Mouse (Mus musculus) embryonic facial prominence, embryonic 13.5 days (tissue): ENCODE results near the gene Stard5. TPM values are rescaled to one million over a fixed set of nuclear protein-coding genes. Genes with fewer than 3 reads are reported as not detected.

Source experiments
- ATAC-seq: fragments of 200-750 bp; cut with Nextera tagmentation; 2 replicates; pipeline ENCODE4 v1.8.0; 2017; ENCODE audit warnings: low read depth; ENCODE audit not compliant: insufficient number of reproducible peaks, insufficient read depth, low FRiP score, low TSS enrichment
- H3K27ac ChIP-seq: fragments of 300-500 bp; sonication (generic); 2 replicates; pipeline ENCODE4 v1.5.1; 2015; ENCODE audit warnings: moderate library complexity, mild to moderate bottlenecking, inconsistent platforms
- H3K27me3 ChIP-seq: fragments of 300-500 bp; sonication (generic); 2 replicates; pipeline ENCODE4 v1.6.1; 2015; ENCODE audit warnings: mild to moderate bottlenecking, inconsistent platforms
- H3K36me3 ChIP-seq: fragments of 300-500 bp; sonication (generic); 2 replicates; pipeline ENCODE4 v1.6.1; 2015; ENCODE audit warnings: mild to moderate bottlenecking, inconsistent platforms
- H3K4me1 ChIP-seq: fragments of 300-500 bp; sonication (generic); 2 replicates; pipeline ENCODE4 v1.6.1; 2015; ENCODE audit warnings: inconsistent platforms
- H3K4me2 ChIP-seq: fragments of 300-500 bp; sonication (generic); 2 replicates; pipeline ENCODE4 v1.6.1; 2015; ENCODE audit warnings: moderate library complexity, mild to moderate bottlenecking, inconsistent platforms
- H3K4me3 ChIP-seq: fragments of 300-500 bp; sonication (generic); 2 replicates; pipeline ENCODE4 v1.5.1; 2015; ENCODE audit warnings: mild to moderate bottlenecking, inconsistent platforms
- H3K9ac ChIP-seq: fragments of 300-500 bp; sonication (generic); 2 replicates; pipeline ENCODE4 v1.6.1; 2015; ENCODE audit warnings: mild to moderate bottlenecking, inconsistent platforms
- H3K9me3 ChIP-seq: fragments of 300-500 bp; sonication (generic); 2 replicates; pipeline ENCODE4 v1.6.1; 2016; ENCODE audit warnings: inconsistent platforms
- WGBS: fragments of 180-500 bp; shearing (Covaris S2); methylation state at CpG from one replicate; pipeline ENCODE4 v1.1.7; 2015; ENCODE audit warnings: mixed read lengths; 5-methylcytosine and 5-hydroxymethylcytosine counted together
- polyA plus RNA-seq: library from polyadenylated mRNA; unstranded; fragments of >200 nt; fragmentation: Nextera tagmentation; extraction: Ambion mirVana; gene quantifications from 2 replicates; pipeline ENCODE4 v1.2.1, GENCODE M21; 2015

Stard5 gene
- polyA plus RNA-seq, 1 experiment from 2014 or later, result 29.2 TPM

- Histone ChIP-seq H3K4me3 (no peak overlapping the region), H3K4me1 (peaks cover 25% of the 10 kb centered on the region), H3K9me3 (no peaks in the 10 kb centered on the region), H3K27me3 (no peaks in the 10 kb centered on the region), H3K36me3 (peaks cover 55% of the 10 kb centered on the region), H3K4me2 (no peak overlapping the region), H3K27ac (no peak overlapping the region), H3K9ac (no peak overlapping the region)
- ATAC-seq, result no peak
- WGBS, result 86% methylated on average over 8 of the region's 8 CpGs
These were observed 4.7 kb downstream of the Stard5 start for GRCm38 (mm10) chr7:83636425-83636824.

- H3K4me2 ChIP-seq, result no peak overlapping the region
- H3K27ac ChIP-seq, result no peak overlapping the region
- no peak for ATAC-seq
- H3K4me3 ChIP-seq, result no peak overlapping the region
- H3K27me3 ChIP-seq, result no peaks in the 10 kb centered on the region
- 94% methylated on average over 8 of the region's 8 CpGs for WGBS
- H3K9me3 ChIP-seq, result no peaks in the 10 kb centered on the region
- no peak overlapping the region for H3K9ac ChIP-seq
- H3K36me3 ChIP-seq, result peaks cover 60% of the 10 kb centered on the region
- H3K4me1 ChIP-seq, result peaks cover 19% of the 10 kb centered on the region
These were observed 6.2 kb downstream of the Stard5 start for GRCm38 (mm10) chr7:83637781-83638583.

- 82% methylated on average over 3 of the region's 3 CpGs for WGBS
These were observed 7.3 kb downstream of the Stard5 start for GRCm38 (mm10) chr7:83639084-83639483.

GRCm38 (mm10) chr7:83640581-83640980 lies 8.8 kb downstream of the Stard5 start:
- H3K4me1 ChIP-seq, result no peaks in the 10 kb centered on the region
- H3K9me3 ChIP-seq, result no peaks in the 10 kb centered on the region
- no peaks in the 10 kb centered on the region for H3K27me3 ChIP-seq
- H3K4me2 ChIP-seq, result no peak overlapping the region
- H3K36me3 ChIP-seq, result peaks cover 70% of the 10 kb centered on the region
- H3K4me3 ChIP-seq, result no peak overlapping the region
- WGBS, result 85% methylated on average over 5 of the region's 5 CpGs
- no peak overlapping the region for H3K9ac ChIP-seq
- no peak for ATAC-seq
- H3K27ac ChIP-seq, result no peak overlapping the region

More at GRCm38 (mm10) chr7:83639084-83639483, 7.3 kb downstream of the Stard5 start:
- H3K36me3 ChIP-seq, result peaks cover 71% of the 10 kb centered on the region
- H3K4me3 ChIP-seq, result no peak overlapping the region
- no peak for ATAC-seq
- H3K9me3 ChIP-seq, result no peaks in the 10 kb centered on the region
- peaks cover 8% of the 10 kb centered on the region for H3K4me1 ChIP-seq
- H3K4me2 ChIP-seq, result no peak overlapping the region
- no peak overlapping the region for H3K9ac ChIP-seq
- H3K27me3 ChIP-seq, result no peaks in the 10 kb centered on the region
- H3K27ac ChIP-seq, result no peak overlapping the region

GRCm38 (mm10) chr7:83641163-83641562 lies 9.4 kb downstream of the Stard5 start:
- Histone ChIP-seq H3K4me2 (no peak overlapping the region), H3K4me3 (no peak overlapping the region), H3K27ac (no peak overlapping the region), H3K9ac (no peak overlapping the region), H3K27me3 (no peaks in the 10 kb centered on the region), H3K4me1 (no peaks in the 10 kb centered on the region), H3K36me3 (peaks cover 70% of the 10 kb centered on the region), H3K9me3 (no peaks in the 10 kb centered on the region)
- 54% methylated on average over 2 of the region's 2 CpGs for WGBS
- ATAC-seq, result no peak

- no peak overlapping the region for H3K4me2 ChIP-seq
- WGBS, result 92% methylated on average over 6 of the region's 6 CpGs
- no peak overlapping the region for H3K27ac ChIP-seq
- no peak overlapping the region for H3K9ac ChIP-seq
- H3K9me3 ChIP-seq, result no peaks in the 10 kb centered on the region
- no peaks in the 10 kb centered on the region for H3K27me3 ChIP-seq
- H3K36me3 ChIP-seq, result peaks cover 46% of the 10 kb centered on the region
- ATAC-seq, result no peak
- H3K4me3 ChIP-seq, result no peak overlapping the region
- H3K4me1 ChIP-seq, result peaks cover 8% of the 10 kb centered on the region; the same call in 1 of the 2 replicates
These were observed 11.8 kb downstream of the Stard5 start for GRCm38 (mm10) chr7:83643581-83643980.

- ATAC-seq, result no peak
- Histone ChIP-seq H3K27me3 (no peaks in the 10 kb centered on the region), H3K9ac (no peak overlapping the region), H3K4me3 (no peak overlapping the region), H3K36me3 (peaks cover 35% of the 10 kb centered on the region), H3K4me2 (no peak overlapping the region), H3K9me3 (no peaks in the 10 kb centered on the region), H3K27ac (no peak overlapping the region), H3K4me1 (peaks cover 14% of the 10 kb centered on the region)
- WGBS, result 81% methylated on average over 2 of the region's 2 CpGs
These were observed 13.0 kb downstream of the Stard5 start for GRCm38 (mm10) chr7:83644761-83645160.

- Histone ChIP-seq H3K27ac (no peak overlapping the region), H3K9me3 (no peaks in the 10 kb centered on the region), H3K4me1 (peaks cover 14% of the 10 kb centered on the region), H3K27me3 (no peaks in the 10 kb centered on the region), H3K36me3 (peaks cover 27% of the 10 kb centered on the region), H3K4me2 (no peak overlapping the region), H3K9ac (no peak overlapping the region), H3K4me3 (no peak overlapping the region)
- 85% methylated on average over 5 of the region's 5 CpGs for WGBS
- no peak for ATAC-seq
These were observed 13.7 kb downstream of the Stard5 start for GRCm38 (mm10) chr7:83645476-83645875.

- H3K4me1 ChIP-seq, result peaks cover 14% of the 10 kb centered on the region
- no peak overlapping the region for H3K4me3 ChIP-seq
- H3K27ac ChIP-seq, result peak overlapping the region; percentile 34; the same call in 1 of the 2 replicates
- H3K4me2 ChIP-seq, result no peak overlapping the region
- 72% methylated on average over 7 of the region's 7 CpGs for WGBS
- no peak for ATAC-seq
- H3K27me3 ChIP-seq, result no peaks in the 10 kb centered on the region
- H3K9me3 ChIP-seq, result no peaks in the 10 kb centered on the region
- H3K36me3 ChIP-seq, result peaks cover 6% of the 10 kb centered on the region
- H3K9ac ChIP-seq, result no peak overlapping the region
These were observed 17.0 kb downstream of the Stard5 start for GRCm38 (mm10) chr7:83648807-83649206.

- H3K4me3 ChIP-seq, result no peak overlapping the region
- no peak overlapping the region for H3K4me2 ChIP-seq
- H3K27me3 ChIP-seq, result no peaks in the 10 kb centered on the region
- no peak overlapping the region for H3K9ac ChIP-seq
- WGBS, result 92% methylated on average over 5 of the region's 5 CpGs
- no peaks in the 10 kb centered on the region for H3K36me3 ChIP-seq
- no peaks in the 10 kb centered on the region for H3K9me3 ChIP-seq
- peaks cover 14% of the 10 kb centered on the region for H3K4me1 ChIP-seq
- ATAC-seq, result no peak
- H3K27ac ChIP-seq, result no peak overlapping the region
These were observed 18.9 kb downstream of the Stard5 start for GRCm38 (mm10) chr7:83650638-83651037.

GRCm38 (mm10) chr7:83652498-83652897 lies 20.7 kb downstream of the Stard5 start:
- no peaks in the 10 kb centered on the region for H3K9me3 ChIP-seq
- no peaks in the 10 kb centered on the region for H3K36me3 ChIP-seq
- no peak overlapping the region for H3K9ac ChIP-seq
- H3K4me1 ChIP-seq, result peaks cover 14% of the 10 kb centered on the region
- H3K27ac ChIP-seq, result no peak overlapping the region
- no peak for ATAC-seq
- no peak overlapping the region for H3K4me2 ChIP-seq
- H3K27me3 ChIP-seq, result no peaks in the 10 kb centered on the region
- 74% methylated on average over 5 of the region's 5 CpGs for WGBS
- no peak overlapping the region for H3K4me3 ChIP-seq

- H3K27me3 ChIP-seq, result no peaks in the 10 kb centered on the region
- WGBS, result 80% methylated on average over 2 of the region's 2 CpGs
- H3K36me3 ChIP-seq, result no peaks in the 10 kb centered on the region
- no peaks in the 10 kb centered on the region for H3K9me3 ChIP-seq
- H3K4me1 ChIP-seq, result peaks cover 5% of the 10 kb centered on the region; the same call in 1 of the 2 replicates
- H3K4me3 ChIP-seq, result no peak overlapping the region
- H3K27ac ChIP-seq, result no peak overlapping the region
- H3K4me2 ChIP-seq, result no peak overlapping the region
- H3K9ac ChIP-seq, result no peak overlapping the region
- ATAC-seq, result no peak
These were observed 21.9 kb downstream of the Stard5 start for GRCm38 (mm10) chr7:83653605-83654051.
